Mouse (Mus musculus) hindbrain, embryonic 14.5 days (tissue): Measurements from ENCODE around the gene Nfx1. TPM values are rescaled to one million over a fixed set of nuclear protein-coding genes. Genes with fewer than 3 reads are reported as not detected.

Source experiments
- ATAC-seq: fragments of 200-750 bp; cut with Nextera tagmentation; 2 replicates; pipeline ENCODE4 v1.8.0; 2017; ENCODE audit warnings: moderate number of reproducible peaks, mild to moderate bottlenecking, moderate TSS enrichment, moderate library complexity; ENCODE audit not compliant: low FRiP score
- DNase-seq: peaks from one replicate; pipeline ENCODE4 v3.0.0-alpha.2; 2015; ENCODE audit warnings: low spot score
- H3K27ac ChIP-seq: fragments of 300-500 bp; sonication (generic); 2 replicates; pipeline ENCODE4 v1.5.1; 2014; ENCODE audit warnings: mild to moderate bottlenecking, moderate library complexity
- H3K27me3 ChIP-seq: fragments of 300-500 bp; sonication (generic); 2 replicates; pipeline ENCODE4 v1.6.1; 2014; ENCODE audit warnings: mild to moderate bottlenecking, low read length, mixed read lengths; ENCODE audit not compliant: control insufficient read depth, insufficient read depth
- H3K36me3 ChIP-seq: fragments of 300-500 bp; sonication (generic); replicated peaks from 2 replicates; pipeline ENCODE4 v1.6.1; 2014; ENCODE audit not compliant: control insufficient read depth, insufficient read depth
- H3K4me1 ChIP-seq: fragments of 300-500 bp; sonication (generic); replicated peaks from 2 replicates; pipeline ENCODE4 v1.6.1; 2014; ENCODE audit warnings: antibody characterized with exemption, low read length, mixed read lengths; ENCODE audit not compliant: control insufficient read depth, insufficient read depth
- H3K4me2 ChIP-seq: fragments of 300-500 bp; sonication (generic); replicated peaks from 2 replicates; pipeline ENCODE4 v1.6.1; 2014; ENCODE audit warnings: mild to moderate bottlenecking, moderate library complexity
- H3K4me3 ChIP-seq: fragments of 300-500 bp; sonication (generic); replicated peaks from 2 replicates; pipeline ENCODE4 v1.5.1; 2014; ENCODE audit warnings: mild to moderate bottlenecking, low read length
- H3K9ac ChIP-seq: fragments of 300-500 bp; sonication (generic); 2 replicates; pipeline ENCODE4 v1.6.1; 2014
- H3K9me3 ChIP-seq: fragments of 300-500 bp; sonication (generic); 2 replicates; pipeline ENCODE4 v1.6.1; 2016; ENCODE audit warnings: low read length; ENCODE audit not compliant: control insufficient read depth
- WGBS: fragments of 180-500 bp; shearing (Covaris S2); extraction: QIAGEN DNeasy Blood & Tissue Kit; methylation state at CpG from one replicate; pipeline ENCODE4 v1.1.7; 2014; 5-methylcytosine and 5-hydroxymethylcytosine counted together
- polyA plus RNA-seq: library from polyadenylated mRNA; unstranded; fragments of >200 nt; fragmentation: Nextera tagmentation; extraction: Ambion mirVana; gene quantifications from 2 replicates; pipeline ENCODE4 v1.2.1, GENCODE M21; 2014

Gene Nfx1
- polyA plus RNA-seq, 1 experiment from 2014 or later = 99.7 TPM

- Histone ChIP-seq H3K4me2 (no peak overlapping the region), H3K9me3 (no peaks in the 10 kb centered on the region), H3K9ac (no peak overlapping the region), H3K36me3 (peaks cover 18% of the 10 kb centered on the region), H3K4me3 (no peak overlapping the region), H3K27ac (no peak overlapping the region), H3K4me1 (no peaks in the 10 kb centered on the region), H3K27me3 (no peaks in the 10 kb centered on the region)
- 91% methylated on average over 5 of the region's 5 CpGs for WGBS
- no peak for ATAC-seq
- DNase-seq = no peak
Observed at GRCm38 (mm10) chr4:41029372-41029771, 58.7 kb downstream of the Nfx1 start.

GRCm38 (mm10) chr4:41031242-41031641 is 60.5 kb downstream of the Nfx1 start:
- no peak for ATAC-seq
- WGBS = 75% methylated on average over 3 of the region's 3 CpGs

GRCm38 (mm10) chr4:41037942-41038341 is 67.2 kb downstream of the Nfx1 start:
- Histone ChIP-seq H3K27ac (no peak overlapping the region), H3K27me3 (no peaks in the 10 kb centered on the region), H3K36me3 (no peaks in the 10 kb centered on the region), H3K4me1 (no peaks in the 10 kb centered on the region), H3K9ac (no peak overlapping the region), H3K4me3 (no peak overlapping the region), H3K4me2 (no peak overlapping the region), H3K9me3 (no peaks in the 10 kb centered on the region)
- ATAC-seq (no peak), DNase-seq (no peak)
- 56% methylated on average over 3 of the region's 3 CpGs for WGBS

More at GRCm38 (mm10) chr4:41031242-41031641, 60.5 kb downstream of the Nfx1 start:
- H3K9me3 ChIP-seq = no peaks in the 10 kb centered on the region
- no peak overlapping the region for H3K4me3 ChIP-seq
- no peaks in the 10 kb centered on the region for H3K27me3 ChIP-seq
- H3K36me3 ChIP-seq = peaks cover 2% of the 10 kb centered on the region; the same call in 1 of the 2 replicates
- no peak overlapping the region for H3K27ac ChIP-seq
- no peaks in the 10 kb centered on the region for H3K4me1 ChIP-seq
- DNase-seq = no peak
- no peak overlapping the region for H3K4me2 ChIP-seq
- no peak overlapping the region for H3K9ac ChIP-seq

GRCm38 (mm10) chr4:41040983-41041382 is 70.3 kb downstream of the Nfx1 start:
- WGBS = 83% methylated on average over 7 of the region's 7 CpGs
- Histone ChIP-seq H3K27ac (no peak overlapping the region), H3K4me2 (no peak overlapping the region), H3K4me3 (no peak overlapping the region), H3K9me3 (no peaks in the 10 kb centered on the region), H3K9ac (no peak overlapping the region), H3K4me1 (no peaks in the 10 kb centered on the region), H3K27me3 (no peaks in the 10 kb centered on the region), H3K36me3 (no peaks in the 10 kb centered on the region)
- ATAC-seq (no peak), DNase-seq (no peak)

- 84% methylated on average over 12 of the region's 12 CpGs for WGBS
- no peak overlapping the region for H3K27ac ChIP-seq
- no peaks in the 10 kb centered on the region for H3K27me3 ChIP-seq
- H3K4me1 ChIP-seq = no peaks in the 10 kb centered on the region
- DNase-seq (no peak), ATAC-seq (no peak)
- no peaks in the 10 kb centered on the region for H3K9me3 ChIP-seq
- H3K4me3 ChIP-seq = no peak overlapping the region
- no peaks in the 10 kb centered on the region for H3K36me3 ChIP-seq
- no peak overlapping the region for H3K4me2 ChIP-seq
- no peak overlapping the region for H3K9ac ChIP-seq
Observed at GRCm38 (mm10) chr4:41042880-41043279, 72.2 kb downstream of the Nfx1 start.

GRCm38 (mm10) chr4:41043961-41044360 is 73.3 kb downstream of the Nfx1 start:
- H3K9ac ChIP-seq = no peak overlapping the region
- H3K36me3 ChIP-seq = no peaks in the 10 kb centered on the region
- no peaks in the 10 kb centered on the region for H3K27me3 ChIP-seq
- H3K9me3 ChIP-seq = no peaks in the 10 kb centered on the region
- DNase-seq (no peak), ATAC-seq (no peak)
- no peak overlapping the region for H3K4me3 ChIP-seq
- H3K27ac ChIP-seq = no peak overlapping the region
- WGBS = 78% methylated on average over 5 of the region's 5 CpGs
- no peaks in the 10 kb centered on the region for H3K4me1 ChIP-seq
- H3K4me2 ChIP-seq = no peak overlapping the region

- no peaks in the 10 kb centered on the region for H3K9me3 ChIP-seq
- no peaks in the 10 kb centered on the region for H3K4me1 ChIP-seq
- no peak overlapping the region for H3K4me3 ChIP-seq
- no peaks in the 10 kb centered on the region for H3K27me3 ChIP-seq
- no peak overlapping the region for H3K9ac ChIP-seq
- DNase-seq (no peak), ATAC-seq (no peak)
- WGBS = 75% methylated on average over 3 of the region's 3 CpGs
- no peak overlapping the region for H3K27ac ChIP-seq
- H3K36me3 ChIP-seq = no peaks in the 10 kb centered on the region
- no peak overlapping the region for H3K4me2 ChIP-seq
Observed at GRCm38 (mm10) chr4:41045288-41045687, 74.6 kb downstream of the Nfx1 start.

GRCm38 (mm10) chr4:41046254-41046795 is 75.6 kb downstream of the Nfx1 start:
- DNase-seq (no peak), ATAC-seq (no peak)
- H3K9ac ChIP-seq = no peak overlapping the region
- no peak overlapping the region for H3K4me3 ChIP-seq
- no peaks in the 10 kb centered on the region for H3K36me3 ChIP-seq
- H3K4me1 ChIP-seq = no peaks in the 10 kb centered on the region
- WGBS = 86% methylated on average over 13 of the region's 13 CpGs
- H3K9me3 ChIP-seq = no peaks in the 10 kb centered on the region
- no peak overlapping the region for H3K4me2 ChIP-seq
- H3K27me3 ChIP-seq = no peaks in the 10 kb centered on the region
- H3K27ac ChIP-seq = no peak overlapping the region

GRCm38 (mm10) chr4:41047524-41048271 is 77.0 kb downstream of the Nfx1 start, which contains the start of gene Aqp7:
Gene Aqp7 (minus strand): TSS chr4:41048139.
- 40% methylated on average over 9 of the region's 9 CpGs for WGBS
- Histone ChIP-seq H3K9ac (no peak within 1 kb of the TSS), H3K4me3 (no peak within 1 kb of the TSS), H3K36me3 (no peaks in the 10 kb centered on the region), H3K4me2 (no peak within 1 kb of the TSS), H3K4me1 (no peaks in the 10 kb centered on the region), H3K27me3 (no peaks in the 10 kb centered on the region), H3K9me3 (no peaks in the 10 kb centered on the region), H3K27ac (no peak within 1 kb of the TSS)
- ATAC-seq = no peak
- DNase-seq = no peak
